Mouse (Mus musculus) thymus, adult 2 months (tissue): ENCODE measurements around the gene Stox1. TPM values are rescaled to one million over a fixed set of nuclear protein-coding genes. Genes with fewer than 3 reads are reported as not detected.
"Not testable (repeated sequence)": the region's sequence is repeated elsewhere in the genome, so short reads cannot be mapped to it uniquely, and the experiment has no call there.

Experiments used
- DNase-seq: peaks from one replicate; pipeline ENCODE4 v3.0.0; 2021
- H3K27ac ChIP-seq: fragments of 200-500 bp; 2 replicates; pipeline ENCODE4 v1.5.1; 2012; ENCODE audit warnings: low read length, control low read depth; ENCODE audit not compliant: control insufficient read depth, insufficient read depth
- H3K27me3 ChIP-seq: fragments of 200-500 bp; 2 replicates; pipeline ENCODE4 v1.6.1; 2012; ENCODE audit warnings: mild to moderate bottlenecking, low read length, moderate library complexity, mixed read lengths; ENCODE audit not compliant: control insufficient read depth, insufficient read depth
- H3K36me3 ChIP-seq: fragments of 200-500 bp; 2 replicates; pipeline ENCODE4 v1.6.1; 2012; ENCODE audit warnings: mild to moderate bottlenecking, low read length, moderate library complexity; ENCODE audit not compliant: control insufficient read depth, insufficient read depth
- H3K4me1 ChIP-seq: fragments of 200-500 bp; replicated peaks from 2 replicates; pipeline ENCODE4 v1.6.1; 2012; ENCODE audit warnings: low read length; ENCODE audit not compliant: control insufficient read depth, insufficient read depth
- H3K4me3 ChIP-seq: fragments of 200-500 bp; 2 replicates; pipeline ENCODE4 v1.5.1; 2012; ENCODE audit warnings: mild to moderate bottlenecking, low read length, control low read depth, moderate library complexity; ENCODE audit not compliant: control insufficient read depth, insufficient read depth
- CTCF ChIP-seq: fragments of 200-500 bp; IDR thresholded peaks from 2 replicates; pipeline ENCODE4 v1.5.1; 2012; ENCODE audit warnings: mild to moderate bottlenecking, control low read depth, low read length, moderate library complexity, borderline replicate concordance; ENCODE audit not compliant: control insufficient read depth, poor library complexity, insufficient read depth; ENCODE audit errors: extremely low read depth
- POLR2A ChIP-seq: fragments of 200-500 bp; IDR thresholded peaks from 2 replicates; pipeline ENCODE4 v1.6.1; 2012; ENCODE audit warnings: mild to moderate bottlenecking, low read length, control low read depth, moderate library complexity; ENCODE audit not compliant: control insufficient read depth, poor library complexity, insufficient read depth; ENCODE audit errors: extremely low read depth
- WGBS: fragments of 180-500 bp; shearing (Covaris S2); methylation state at CpG from one replicate; pipeline ENCODE4 v1.1.7; 2018; 5-methylcytosine and 5-hydroxymethylcytosine counted together
- polyA plus RNA-seq: library from polyadenylated mRNA; depleted of rRNA; stranded (reverse); fragments of >200 nt; gene quantifications from 2 replicates; pipeline ENCODE4 v1.2.3, GENCODE M21; 2012

Gene Stox1
- polyA plus RNA-seq, 1 experiment = 2.0 TPM

- DNase-seq = no peak
- no peaks in the 10 kb centered on the region; the same call in 1 of the 2 replicates for H3K27me3 ChIP-seq
- H3K4me1 ChIP-seq = peaks cover 8% of the 10 kb centered on the region; the same call in 1 of the 2 replicates
- H3K27ac ChIP-seq = no peak overlapping the region
- TF ChIP-seq POLR2A (no peak), CTCF (no peak)
- H3K4me3 ChIP-seq = no peak overlapping the region
- WGBS = 25% methylated on average over 7 of the region's 7 CpGs
- H3K36me3 ChIP-seq = no peaks in the 10 kb centered on the region
Measured at GRCm38 (mm10) chr10:62724936-62725335, 992 bp downstream of the Stox1 start.

GRCm38 (mm10) chr10:62722701-62723100 is 3.2 kb downstream of the Stox1 start:
- 61% methylated on average over 4 of the region's 4 CpGs for WGBS
- no peak overlapping the region for H3K4me3 ChIP-seq
- no peak for DNase-seq
- H3K27ac ChIP-seq = no peak overlapping the region
- H3K4me1 ChIP-seq = peaks cover 8% of the 10 kb centered on the region; the same call in 1 of the 2 replicates
- TF ChIP-seq CTCF (no peak), POLR2A (no peak)
- H3K36me3 ChIP-seq = no peaks in the 10 kb centered on the region
- no peaks in the 10 kb centered on the region; the same call in 1 of the 2 replicates for H3K27me3 ChIP-seq

GRCm38 (mm10) chr10:62720574-62720973 is 5.4 kb downstream of the Stox1 start:
- not testable (repeated sequence) for H3K4me1 ChIP-seq, H3K27me3 ChIP-seq, H3K4me3 ChIP-seq, DNase-seq, H3K27ac ChIP-seq, H3K36me3 ChIP-seq
- WGBS = 90% methylated on average over 8 of the region's 8 CpGs

- no peaks in the 10 kb centered on the region for H3K36me3 ChIP-seq
- 88% methylated on average over 10 of the region's 10 CpGs for WGBS
- DNase-seq = no peak
Measured at GRCm38 (mm10) chr10:62713457-62713856, 12.5 kb downstream of the Stox1 start.

DNA sequence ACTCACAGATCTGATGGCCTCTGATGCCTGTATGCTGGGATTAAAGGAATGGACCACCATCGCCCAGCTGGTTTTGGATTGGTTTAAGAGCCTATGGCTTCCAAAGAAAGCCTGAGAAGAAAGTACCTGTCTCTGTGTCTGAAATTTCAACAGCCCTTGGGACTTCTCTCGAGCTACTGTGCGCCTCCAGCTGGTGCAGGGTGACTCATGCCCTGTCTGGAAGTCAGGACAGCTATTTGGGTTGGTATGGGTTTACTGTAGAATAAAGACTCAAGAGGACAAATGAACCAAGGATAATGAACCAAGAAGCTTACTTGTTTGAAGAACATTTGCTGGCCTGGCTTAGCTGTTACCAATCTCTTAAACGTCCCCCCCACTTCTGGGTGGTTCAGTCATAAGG is 22.3 kb downstream of the Stox1 start:
- TF ChIP-seq POLR2A (no peak), CTCF (no peak)
- no peak overlapping the region for H3K4me3 ChIP-seq
- H3K36me3 ChIP-seq = no peaks in the 10 kb centered on the region
- no peak for DNase-seq
- WGBS = 83% methylated on average over 4 of the region's 4 CpGs
- H3K27ac ChIP-seq = no peak overlapping the region
- no peaks in the 10 kb centered on the region for H3K27me3 ChIP-seq
- no peaks in the 10 kb centered on the region for H3K4me1 ChIP-seq

More at GRCm38 (mm10) chr10:62713457-62713856, 12.5 kb downstream of the Stox1 start:
- Histone ChIP-seq H3K27me3 (no peaks in the 10 kb centered on the region), H3K4me1 (no peaks in the 10 kb centered on the region), H3K27ac (no peak overlapping the region), H3K4me3 (no peak overlapping the region)
- TF ChIP-seq POLR2A (no peak), CTCF (no peak)

DNA sequence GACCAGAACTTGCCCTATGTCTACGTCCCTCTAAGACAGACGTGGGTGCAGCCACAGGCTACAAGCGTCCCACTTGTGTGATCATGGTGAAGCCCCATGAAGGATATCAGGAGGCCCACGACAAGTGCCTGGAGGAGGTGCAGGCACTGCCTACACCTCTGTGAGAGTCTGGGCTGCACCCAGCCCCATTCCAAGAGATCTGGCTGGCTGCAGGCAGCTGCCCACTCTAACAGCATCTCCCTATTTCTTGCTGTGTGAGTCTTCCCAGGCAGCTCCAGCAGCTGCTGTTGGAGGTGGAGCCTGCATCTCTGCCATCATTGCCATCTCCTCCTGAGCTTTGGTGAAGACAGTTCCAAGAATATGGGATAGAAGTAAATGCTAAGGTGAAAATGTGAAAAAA is 23.5 kb downstream of the Stox1 start:
- Histone ChIP-seq H3K4me1 (no peaks in the 10 kb centered on the region), H3K27me3 (no peaks in the 10 kb centered on the region), H3K27ac (no peak overlapping the region), H3K36me3 (no peaks in the 10 kb centered on the region), H3K4me3 (no peak overlapping the region)
- WGBS = 90% methylated on average over 4 of the region's 4 CpGs
- no peak for DNase-seq
- TF ChIP-seq CTCF (no peak), POLR2A (no peak)

GRCm38 (mm10) chr10:62692771-62693170 is 33.2 kb downstream of the Stox1 start:
- Histone ChIP-seq H3K4me3 (no peak overlapping the region), H3K36me3 (no peaks in the 10 kb centered on the region), H3K27ac (no peak overlapping the region), H3K4me1 (no peaks in the 10 kb centered on the region), H3K27me3 (no peaks in the 10 kb centered on the region)
- TF ChIP-seq POLR2A (no peak), CTCF (no peak)
- DNase-seq = no peak
- WGBS = 88% methylated on average over 8 of the region's 8 CpGs
